Mouse (Mus musculus): ENCODE data around the gene Hc. TPM values are rescaled to one million over a fixed set of nuclear protein-coding genes. Genes with fewer than 3 reads are reported as not detected.

Hc gene
- polyA plus RNA-seq, 1 experiment, result not detected

DNA sequence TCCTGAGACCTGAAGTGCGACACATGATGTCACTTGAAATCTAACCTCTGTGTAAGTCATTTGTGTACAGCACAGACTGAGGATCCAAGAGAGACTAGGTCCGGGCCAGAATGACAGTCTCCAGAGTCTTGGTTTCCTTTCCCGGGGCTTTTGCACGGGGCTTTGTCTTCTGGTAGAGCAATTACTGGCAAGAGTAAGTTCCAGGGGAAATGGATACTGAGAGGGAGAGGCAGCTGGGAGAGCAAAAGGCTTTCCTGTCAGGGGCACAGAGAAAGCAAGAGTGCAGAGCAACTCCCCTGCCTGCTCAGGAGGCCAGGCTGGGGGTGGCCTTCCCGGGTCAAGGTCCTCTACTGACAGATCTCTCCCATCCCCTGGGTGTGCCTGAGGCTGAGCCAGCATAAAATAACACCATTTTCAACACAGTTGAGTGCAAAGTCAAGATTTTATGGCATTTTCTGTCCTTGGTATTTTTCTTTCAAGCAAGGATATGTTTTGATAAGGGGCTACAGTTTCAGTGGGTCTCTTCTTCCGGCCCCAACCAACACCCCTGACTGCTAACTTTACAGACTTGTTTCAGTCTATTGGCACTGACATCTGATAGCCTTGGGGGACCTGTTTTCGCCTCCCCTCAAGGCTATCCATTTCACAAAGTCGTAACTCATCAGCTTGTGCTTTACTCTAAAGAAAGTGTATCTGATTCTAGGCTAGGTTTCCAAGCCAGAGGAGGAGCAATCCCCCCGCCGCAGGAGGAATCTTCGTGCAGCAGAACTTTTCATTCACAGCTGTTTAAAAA, 78.1 kb downstream of the Hc start:
- Histone ChIP-seq H3K4me1 (ENCODE audit: control insufficient read depth, insufficient read depth, low read length) (no peaks in the 10 kb centered on the region), H3K4me3 (ENCODE audit: insufficient read depth, low read length) (no peak overlapping the region), H3K27ac (ENCODE audit: insufficient read depth, low read length) (no peak overlapping the region)
- TF ChIP-seq CTCF (IDR thresholded peaks at IDR 0.05; ENCODE audit: borderline replicate concordance, insufficient read depth, low read length), result no peak
- TF ChIP-seq POLR2A (IDR thresholded peaks at IDR 0.05; ENCODE audit: low read depth, low read length), result no peak

DNA sequence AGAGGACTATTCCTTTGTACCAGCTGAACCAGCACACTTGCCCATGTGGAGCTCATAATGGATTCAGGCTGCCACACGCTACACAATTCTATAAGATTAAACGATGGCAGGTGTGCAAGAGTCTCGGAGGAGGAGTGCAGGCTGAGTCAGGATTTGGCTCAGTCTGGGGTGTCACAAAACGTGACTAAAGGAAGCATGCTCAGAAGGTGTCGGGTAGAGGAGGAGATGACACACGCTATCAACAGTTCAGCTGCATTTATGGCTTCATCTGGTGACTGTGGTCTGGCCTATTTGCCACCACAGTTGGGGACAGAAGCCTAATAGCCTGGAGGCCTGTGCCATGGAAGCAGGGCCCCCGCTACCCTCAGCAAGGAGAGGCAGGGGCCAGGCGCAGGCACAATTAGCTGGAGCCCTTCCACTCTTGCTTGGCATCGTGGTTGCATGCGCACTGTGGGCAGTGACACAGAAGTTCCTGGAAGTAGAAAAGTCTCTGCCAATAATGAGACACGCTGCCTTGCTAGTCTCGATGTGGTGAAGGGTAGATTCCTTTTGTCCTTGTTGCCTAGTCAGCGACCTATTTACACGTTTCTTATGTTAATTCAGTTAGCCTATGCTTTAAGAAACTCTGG, 79.0 kb downstream of the Hc start:
- H3K4me3 ChIP-seq (ENCODE audit: insufficient read depth, low read length), result no peak overlapping the region
- no peaks in the 10 kb centered on the region for H3K4me1 ChIP-seq (ENCODE audit: control insufficient read depth, insufficient read depth, low read length)
- H3K27ac ChIP-seq (ENCODE audit: insufficient read depth, low read length), result no peak overlapping the region
- TF ChIP-seq CTCF (IDR thresholded peaks at IDR 0.05; ENCODE audit: borderline replicate concordance, insufficient read depth, low read length) (no peak), POLR2A (IDR thresholded peaks at IDR 0.05; ENCODE audit: low read depth, low read length) (no peak)

DNA sequence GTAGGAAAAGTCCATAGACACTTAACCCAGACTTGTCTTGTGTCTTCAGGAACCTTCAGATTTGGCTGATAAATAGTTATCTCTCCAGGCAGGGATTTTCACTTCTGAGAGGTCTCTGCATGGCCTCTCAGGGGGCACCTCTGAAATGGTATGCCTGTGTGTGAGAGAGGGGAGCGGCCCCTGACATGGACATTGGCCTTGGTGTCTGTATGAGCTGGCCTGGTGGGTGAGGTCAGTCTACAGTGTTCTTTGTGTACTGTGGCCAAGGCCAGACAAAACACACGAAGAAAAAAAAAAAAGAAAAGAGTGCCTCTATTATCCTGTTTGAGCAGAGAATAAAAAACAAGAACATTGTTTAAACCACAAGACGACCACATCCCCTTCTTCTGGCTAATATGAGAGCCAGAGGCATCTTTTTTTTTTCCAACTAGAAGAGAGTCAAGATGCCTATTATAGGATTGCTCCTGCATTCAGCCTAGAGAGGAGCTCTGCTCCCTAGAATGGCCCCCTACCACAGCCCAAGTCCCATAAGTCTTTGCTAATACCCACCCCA, 81.7 kb downstream of the Hc start:
- no peak overlapping the region for H3K27ac ChIP-seq (ENCODE audit: insufficient read depth, low read length)
- no peak overlapping the region for H3K4me3 ChIP-seq (ENCODE audit: insufficient read depth, low read length)
- TF ChIP-seq POLR2A (IDR thresholded peaks at IDR 0.05; ENCODE audit: low read depth, low read length) (no peak), CTCF (IDR thresholded peaks at IDR 0.05; ENCODE audit: borderline replicate concordance, insufficient read depth, low read length) (no peak)
- H3K4me1 ChIP-seq (ENCODE audit: control insufficient read depth, insufficient read depth, low read length), result no peaks in the 10 kb centered on the region

DNA sequence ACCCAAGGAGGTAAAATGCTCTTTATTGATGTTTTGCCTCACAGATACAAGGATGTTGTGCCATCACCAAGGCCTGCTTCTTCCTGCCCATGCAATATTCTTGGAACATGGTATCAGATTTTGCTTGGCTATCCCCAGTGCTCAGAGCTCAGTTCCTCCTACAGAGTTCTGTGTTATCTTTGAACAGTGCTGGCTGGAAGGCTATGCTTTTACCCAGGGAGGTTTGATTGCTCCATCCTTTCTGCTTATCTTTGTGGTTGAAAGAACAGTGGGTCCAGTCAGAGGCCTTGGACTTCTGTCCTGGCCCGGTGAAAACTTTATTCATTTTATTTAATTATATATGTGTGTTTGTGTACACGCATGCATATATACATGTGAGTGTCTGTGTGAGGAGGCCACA, 83.0 kb downstream of the Hc start:
- H3K4me3 ChIP-seq (ENCODE audit: insufficient read depth, low read length), result no peak overlapping the region
- no peak for TF ChIP-seq POLR2A (IDR thresholded peaks at IDR 0.05; ENCODE audit: low read depth, low read length)
- no peak for TF ChIP-seq CTCF (IDR thresholded peaks at IDR 0.05; ENCODE audit: borderline replicate concordance, insufficient read depth, low read length)
- H3K4me1 ChIP-seq (ENCODE audit: control insufficient read depth, insufficient read depth, low read length), result no peaks in the 10 kb centered on the region
- H3K27ac ChIP-seq (ENCODE audit: insufficient read depth, low read length), result no peak overlapping the region

DNA sequence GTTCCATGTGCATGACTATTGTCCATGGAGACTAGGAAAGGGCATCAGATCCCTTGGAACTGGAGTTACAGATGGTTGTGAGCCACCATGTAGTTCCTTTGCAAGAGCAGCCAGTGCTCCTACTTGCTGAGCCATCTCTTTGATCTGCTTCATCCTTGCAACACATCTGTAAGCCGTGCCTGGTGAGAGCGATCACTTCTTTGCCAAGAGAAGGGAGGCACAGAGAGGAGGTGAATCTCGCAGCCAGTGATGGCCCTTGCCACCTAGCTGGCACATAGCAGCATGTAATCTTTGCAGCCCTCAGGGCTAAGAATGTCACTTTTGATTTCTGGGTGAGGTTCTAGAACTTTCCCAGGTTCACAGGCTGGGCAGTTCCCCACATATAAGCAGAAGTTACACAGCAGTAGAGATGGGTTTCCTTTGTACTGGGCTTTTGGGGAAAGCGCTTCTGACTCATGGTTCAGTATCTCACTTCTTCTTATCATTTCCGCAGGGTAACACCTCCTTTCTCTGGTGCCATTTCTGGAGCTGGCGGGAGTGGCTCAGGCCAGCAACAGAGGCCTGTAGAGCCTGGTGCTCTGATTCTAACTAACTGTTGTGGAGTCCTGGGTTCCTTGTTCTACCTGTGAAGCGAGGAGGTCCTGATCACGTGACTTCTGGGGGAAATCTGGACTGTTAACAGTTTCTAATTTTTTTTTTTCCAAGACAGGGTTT, 84.1 kb downstream of the Hc start:
- H3K4me3 ChIP-seq (ENCODE audit: insufficient read depth, low read length), result no peak overlapping the region

DNA sequence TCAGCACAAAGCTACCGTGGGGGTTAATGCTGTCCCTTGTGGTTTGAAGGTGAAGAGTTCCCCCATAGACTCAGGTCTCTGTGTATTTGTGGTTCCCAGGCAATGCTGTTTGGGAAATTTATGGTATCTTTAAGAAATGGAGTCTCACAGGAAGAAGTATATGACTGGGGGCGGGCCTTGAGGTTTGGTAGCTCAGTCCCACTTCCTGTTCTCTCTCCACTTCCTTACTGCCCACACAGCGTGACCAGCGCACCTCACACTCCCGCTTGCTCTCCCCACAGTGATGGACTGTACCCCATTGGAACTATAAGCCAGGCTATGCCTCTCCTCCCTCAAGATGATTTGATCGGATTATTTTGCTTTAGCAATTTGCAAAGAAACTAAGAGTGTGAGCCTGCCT, 84.8 kb downstream of the Hc start:
- Histone ChIP-seq H3K27ac (ENCODE audit: insufficient read depth, low read length) (no peak overlapping the region), H3K4me3 (ENCODE audit: insufficient read depth, low read length) (no peak overlapping the region), H3K4me1 (ENCODE audit: control insufficient read depth, insufficient read depth, low read length) (no peaks in the 10 kb centered on the region)
- TF ChIP-seq CTCF (IDR thresholded peaks at IDR 0.05; ENCODE audit: borderline replicate concordance, insufficient read depth, low read length) (no peak), POLR2A (IDR thresholded peaks at IDR 0.05; ENCODE audit: low read depth, low read length) (no peak)

More for the DNA sequence above, 84.1 kb downstream of the Hc start:
- TF ChIP-seq POLR2A (IDR thresholded peaks at IDR 0.05; ENCODE audit: low read depth, low read length) (no peak), CTCF (IDR thresholded peaks at IDR 0.05; ENCODE audit: borderline replicate concordance, insufficient read depth, low read length) (no peak)
- H3K27ac ChIP-seq (ENCODE audit: insufficient read depth, low read length), result no peak overlapping the region
- H3K4me1 ChIP-seq (ENCODE audit: control insufficient read depth, insufficient read depth, low read length), result no peaks in the 10 kb centered on the region

DNA sequence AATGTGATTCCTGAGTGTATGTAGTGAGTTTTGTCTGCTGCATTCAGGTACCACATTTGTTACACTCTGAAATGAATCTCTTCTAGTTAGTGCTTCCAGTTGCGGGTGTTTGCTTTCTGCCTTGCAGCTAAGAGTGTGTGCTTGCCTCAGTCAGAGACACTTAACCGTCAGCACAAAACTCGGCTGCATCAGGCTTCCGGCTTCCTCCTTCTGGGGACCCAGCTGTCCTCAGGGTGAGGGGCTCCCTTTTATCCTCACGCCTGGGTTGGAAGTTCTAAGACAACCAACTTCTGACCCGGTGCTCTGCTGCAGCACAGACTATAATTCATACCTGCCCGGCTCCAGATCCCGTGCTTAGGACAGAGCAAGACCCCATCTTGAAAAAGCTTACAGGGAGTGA, 88.2 kb downstream of the Hc start:
- Histone ChIP-seq H3K4me3 (ENCODE audit: insufficient read depth, low read length) (no peak overlapping the region), H3K4me1 (ENCODE audit: control insufficient read depth, insufficient read depth, low read length) (no peaks in the 10 kb centered on the region), H3K27ac (ENCODE audit: insufficient read depth, low read length) (no peak overlapping the region)
- no peak for TF ChIP-seq POLR2A (IDR thresholded peaks at IDR 0.05; ENCODE audit: low read depth, low read length)
- no peak for TF ChIP-seq CTCF (IDR thresholded peaks at IDR 0.05; ENCODE audit: borderline replicate concordance, insufficient read depth, low read length)

DNA sequence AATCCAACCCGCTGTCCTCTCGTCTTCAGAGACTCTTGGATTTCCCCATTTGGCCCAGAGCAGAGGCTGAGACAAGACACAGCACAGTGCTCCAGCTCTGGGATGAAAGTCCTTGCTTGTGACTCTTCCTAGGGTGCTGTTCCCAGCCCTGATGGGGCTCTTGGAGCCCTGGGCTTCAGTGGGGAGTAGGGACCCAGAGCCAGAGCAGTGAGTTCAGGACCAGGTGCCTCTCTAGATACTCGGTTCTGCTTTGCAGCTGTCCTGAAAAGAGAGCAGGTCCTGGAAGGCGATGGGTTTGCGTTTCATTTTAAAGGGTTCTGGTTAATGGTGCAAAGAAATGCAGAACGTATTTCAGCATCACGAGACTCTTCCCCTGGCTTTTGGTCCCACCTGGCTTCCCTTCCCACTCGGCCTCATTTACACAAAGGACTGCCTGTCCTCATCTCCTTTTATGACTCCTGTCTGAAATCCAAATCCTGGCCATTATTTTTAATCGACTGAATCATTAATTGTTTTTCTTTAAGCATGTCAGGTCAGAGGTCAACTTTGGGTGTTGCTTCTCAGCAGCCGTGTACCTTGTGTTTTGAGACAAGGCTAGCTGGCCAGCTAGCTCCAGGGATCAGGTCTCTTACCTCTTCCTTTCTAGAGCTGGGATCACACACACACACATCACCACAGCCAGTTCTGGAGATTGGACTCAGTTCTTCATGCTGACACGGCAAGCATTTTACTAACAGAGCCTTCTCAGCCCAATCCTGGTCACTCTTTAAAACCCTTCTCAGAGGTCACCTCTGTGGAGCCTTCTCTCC, 90.0 kb downstream of the Hc start:
- Histone ChIP-seq H3K4me3 (ENCODE audit: insufficient read depth, low read length) (no peak overlapping the region), H3K4me1 (ENCODE audit: control insufficient read depth, insufficient read depth, low read length) (no peaks in the 10 kb centered on the region), H3K27ac (ENCODE audit: insufficient read depth, low read length) (no peak overlapping the region)
- no peak for TF ChIP-seq CTCF (IDR thresholded peaks at IDR 0.05; ENCODE audit: borderline replicate concordance, insufficient read depth, low read length)
- TF ChIP-seq POLR2A (IDR thresholded peaks at IDR 0.05; ENCODE audit: low read depth, low read length), result no peak

DNA sequence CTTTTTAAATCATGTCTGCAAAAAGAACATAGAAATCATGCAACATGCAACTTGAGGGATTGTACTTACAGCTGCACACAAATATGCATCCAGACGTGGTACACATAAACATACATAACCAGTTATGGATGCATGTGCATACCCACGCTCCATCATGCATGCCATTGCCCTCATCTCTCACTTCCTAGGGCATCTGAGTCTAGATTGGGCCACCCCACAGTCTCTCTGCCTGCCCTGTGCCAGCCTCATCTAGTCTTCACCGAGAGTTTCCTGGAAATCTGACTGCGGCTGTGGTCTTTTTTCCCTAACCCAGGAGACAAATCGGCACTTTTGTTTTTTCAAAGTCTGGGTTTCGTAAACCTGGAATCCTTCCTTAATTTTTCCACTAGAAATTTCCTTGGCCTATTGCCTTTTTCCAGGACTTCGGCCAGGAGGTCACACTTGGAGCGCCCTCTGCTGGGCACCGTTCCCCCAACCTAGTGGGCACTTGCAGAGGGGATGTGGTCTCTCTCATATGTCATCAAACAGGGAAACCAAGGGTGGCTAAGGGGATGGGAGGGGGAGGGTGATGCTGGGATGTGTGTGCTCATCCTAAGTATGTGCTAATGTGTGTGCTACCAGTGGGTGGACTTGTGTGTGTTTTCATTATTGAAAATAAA, 91.0 kb downstream of the Hc start:
- no peak for TF ChIP-seq POLR2A (IDR thresholded peaks at IDR 0.05; ENCODE audit: low read depth, low read length)
- TF ChIP-seq CTCF (IDR thresholded peaks at IDR 0.05; ENCODE audit: borderline replicate concordance, insufficient read depth, low read length), result peak; percentile 76; the same call in 1 of the 2 replicates
- Histone ChIP-seq H3K4me1 (ENCODE audit: control insufficient read depth, insufficient read depth, low read length) (no peaks in the 10 kb centered on the region), H3K27ac (ENCODE audit: insufficient read depth, low read length) (no peak overlapping the region), H3K4me3 (ENCODE audit: insufficient read depth, low read length) (no peak overlapping the region)

Measured in embryonic fibroblast, embryonic 13.5 days (primary cell).